Mouse (Mus musculus) ovary, postnatal 14 days (tissue): Measurements from ENCODE around the gene Hnrnpu.
"Not testable (repeated sequence)": the region's sequence is repeated elsewhere in the genome, so short reads cannot be mapped to it uniquely, and the experiment has no call there.

ENCODE experiments used
- DNase-seq: peaks from one replicate; pipeline ENCODE4 v3.0.0; 2022; ENCODE audit warnings: low spot score

Hnrnpu gene

GRCm38 (mm10) chr1:178310128-178310527 is 27.5 kb downstream of the Hnrnpu start:
- no peak for DNase-seq

GRCm38 (mm10) chr1:178309487-178309886 is 28.1 kb downstream of the Hnrnpu start:
- no peak for DNase-seq

GRCm38 (mm10) chr1:178303425-178303824 is 34.2 kb downstream of the Hnrnpu start:
- peak; percentile 63 for DNase-seq

GRCm38 (mm10) chr1:178301261-178301660 is 36.3 kb downstream of the Hnrnpu start:
- not testable (repeated sequence) for DNase-seq

- DNase-seq, result no peak
Observed at GRCm38 (mm10) chr1:178294051-178294450, 43.5 kb downstream of the Hnrnpu start.

- DNase-seq, result no peak
Observed at GRCm38 (mm10) chr1:178291716-178292115, 45.9 kb downstream of the Hnrnpu start.

- DNase-seq, result no peak
Observed at GRCm38 (mm10) chr1:178287601-178288176, 49.9 kb downstream of the Hnrnpu start.

GRCm38 (mm10) chr1:178283946-178284720 is 53.5 kb downstream of the Hnrnpu start:
- no peak for DNase-seq

- not testable (repeated sequence) for DNase-seq
Observed at GRCm38 (mm10) chr1:178283314-178283713, 54.3 kb downstream of the Hnrnpu start.

GRCm38 (mm10) chr1:178276054-178276911 is 61.3 kb downstream of the Hnrnpu start:
- peak; percentile 41 for DNase-seq

- no peak for DNase-seq
Observed at GRCm38 (mm10) chr1:178275738-178276053, 61.9 kb downstream of the Hnrnpu start.

GRCm38 (mm10) chr1:178275174-178275730 is 62.3 kb downstream of the Hnrnpu start:
- no peak for DNase-seq
